Mouse (Mus musculus) CD4-positive, CD25-positive, alpha-beta regulatory T cell, adult 9 weeks (primary cell): ENCODE results near the gene Pde3a. TPM values are rescaled to one million over a fixed set of nuclear protein-coding genes. Genes with fewer than 3 reads are reported as not detected.

Experiments
- polyA plus RNA-seq: library from polyadenylated mRNA; unstranded; fragments of 100-300 nt; shearing (Covaris generic); gene quantifications from one replicate; pipeline ENCODE4 v1.2.1, GENCODE M21; 2017

The Pde3a gene
- polyA plus RNA-seq: 0.02 TPM

GRCm38 (mm10) chr6:141248691-141249584 is at the start of gene Pde3a:
Pde3a (plus strand) TSS chr6:141249269.

GRCm38 (mm10) chr6:141523747-141524640 is 274.9 kb downstream of the Pde3a start, which contains the start of gene Slco1c1:
Slco1c1 (plus strand) TSS chr6:141524368.

